Mouse (Mus musculus) CH12.LX (cell line): Measurements from ENCODE around the gene Sv2b. TPM values are rescaled to one million over a fixed set of nuclear protein-coding genes. Genes with fewer than 3 reads are reported as not detected.

Experiments
- DNase-seq: peaks from one replicate; pipeline ENCODE4 v3.0.0-alpha.2; 2013; ENCODE audit errors: extremely low read depth
- H3K27ac ChIP-seq: 2 replicates; pipeline ENCODE4 v1.5.1; 2012; ENCODE audit warnings: low read depth, mild to moderate bottlenecking, control low read depth, moderate library complexity; ENCODE audit not compliant: insufficient read depth
- H3K27me3 ChIP-seq: replicated peaks from 2 replicates; pipeline ENCODE3; 2012; ENCODE audit warnings: inconsistent platforms
- H3K36me3 ChIP-seq, 2 experiments: replicated peaks in 1 of 2; 2 replicates each; pipeline versions ENCODE3 to v1.6.1; 2012; ENCODE audit warnings: inconsistent platforms in 1 of 2, low read length in 1 of 2, mild to moderate bottlenecking in 1 of 2, mixed read lengths in 1 of 2, moderate library complexity in 1 of 2; ENCODE audit not compliant: control insufficient read depth in 1 of 2, insufficient read depth in 1 of 2
- H3K4me1 ChIP-seq, 2 experiments: 2 replicates each; pipeline ENCODE4 v1.6.1; 2012; ENCODE audit warnings: inconsistent platforms in 1 of 2, moderate library complexity in 1 of 2; ENCODE audit not compliant: insufficient read depth in 2 of 2, control insufficient read depth in 1 of 2
- H3K4me2 ChIP-seq: 2 replicates; pipeline ENCODE4 v1.6.1; 2012; ENCODE audit warnings: low read depth, mild to moderate bottlenecking, control low read depth; ENCODE audit not compliant: poor library complexity, insufficient read depth, severe bottlenecking
- H3K4me3 ChIP-seq, 3 experiments: fragments of 150-350 bp in 1 of 3; sonication (generic) in 1 of 3; replicated peaks in 1 of 3; 2 replicates each; pipeline versions ENCODE3 to v1.5.1; 2011 to 2012; ENCODE audit warnings: low read depth in 2 of 3, low read length in 2 of 3, mild to moderate bottlenecking in 2 of 3, moderate library complexity in 2 of 3, control low read depth in 1 of 3, improper control_type of control experiment in 1 of 3, inconsistent platforms in 1 of 3, mixed read lengths in 1 of 3; ENCODE audit not compliant: poor library complexity in 1 of 3
- H3K79me2 ChIP-seq: replicated peaks from 2 replicates; pipeline ENCODE4 v1.6.1; 2012; ENCODE audit warnings: mild to moderate bottlenecking, moderate library complexity; ENCODE audit not compliant: control insufficient read depth, poor library complexity, insufficient read depth, severe bottlenecking; ENCODE audit errors: extremely low read depth
- H3K9ac ChIP-seq: 2 replicates; pipeline ENCODE4 v1.6.1; 2012; ENCODE audit warnings: low read depth, mild to moderate bottlenecking, control low read depth, moderate library complexity; ENCODE audit not compliant: insufficient read depth
- H3K9me3 ChIP-seq: replicated peaks from 2 replicates; pipeline ENCODE3; 2012; ENCODE audit warnings: low read length, inconsistent platforms, mixed read lengths
- CHD2 ChIP-seq: IDR thresholded peaks from 2 replicates; pipeline ENCODE4 v1.6.1; 2011; ENCODE audit warnings: low read length, improper control_type of control experiment
- CTCF ChIP-seq, 2 experiments: IDR thresholded peaks in 1 of 2; conservative IDR thresholded peaks in 1 of 2; 2 replicates each; pipeline ENCODE4 v1.5.1; 2011 to 2012; ENCODE audit warnings: low read depth in 2 of 2, low read length in 2 of 2, improper control_type of control experiment in 1 of 2, inconsistent platforms in 1 of 2, mild to moderate bottlenecking in 1 of 2, moderate library complexity in 1 of 2
- HCFC1 ChIP-seq: IDR thresholded peaks from 2 replicates; pipeline ENCODE4 v1.6.1; 2012; ENCODE audit warnings: low read depth, mild to moderate bottlenecking, inconsistent platforms, low read length, improper control_type of control experiment
- JUN ChIP-seq: IDR thresholded peaks from 2 replicates; pipeline ENCODE4 v1.6.1; 2011; ENCODE audit warnings: low read depth, mild to moderate bottlenecking, low read length, improper control_type of control experiment, moderate library complexity; ENCODE audit not compliant: insufficient read depth
- KAT2A ChIP-seq: IDR thresholded peaks from 2 replicates; pipeline ENCODE4 v1.6.1; 2012; ENCODE audit warnings: low read length, improper control_type of control experiment, inconsistent platforms; ENCODE audit not compliant: insufficient replicate concordance
- MAFK ChIP-seq: IDR thresholded peaks from 2 replicates; pipeline ENCODE4 v1.6.1; 2011; ENCODE audit warnings: low read length, improper control_type of control experiment; ENCODE audit not compliant: insufficient replicate concordance
- MAX ChIP-seq: IDR thresholded peaks from 2 replicates; pipeline ENCODE4 v1.6.1; 2011; ENCODE audit warnings: low read length, improper control_type of control experiment
- MAZ ChIP-seq: IDR thresholded peaks from 2 replicates; pipeline ENCODE4 v1.6.1; 2012; ENCODE audit warnings: low read depth, mild to moderate bottlenecking, inconsistent platforms, low read length, improper control_type of control experiment, moderate library complexity
- MYC ChIP-seq: IDR thresholded peaks from 2 replicates; pipeline ENCODE4 v1.6.1; 2011; ENCODE audit warnings: low read depth, mild to moderate bottlenecking, improper control_type of control experiment, low read length
- NELFE ChIP-seq: IDR thresholded peaks from 2 replicates; pipeline ENCODE4 v1.6.1; 2011; ENCODE audit warnings: low read depth, low read length, improper control_type of control experiment
- RAD21 ChIP-seq: IDR thresholded peaks from 2 replicates; pipeline ENCODE4 v1.6.1; 2011; ENCODE audit warnings: low read depth, mild to moderate bottlenecking, low read length, improper control_type of control experiment, moderate library complexity
- USF1 ChIP-seq: IDR thresholded peaks from 2 replicates; pipeline ENCODE4 v1.6.1; 2014; ENCODE audit warnings: low read depth, mild to moderate bottlenecking, inconsistent platforms, low read length, improper control_type of control experiment
- ZKSCAN1 ChIP-seq: IDR thresholded peaks from 2 replicates; pipeline ENCODE4 v1.6.1; 2012; ENCODE audit warnings: low read depth, inconsistent platforms, low read length, improper control_type of control experiment, borderline replicate concordance
- dilution Hi-C: fragments of 300-500 bp; cut with MboI; formaldehyde crosslinking; loops from 2 replicates; pipeline ENCODE4 v1.14.3; 2020; ENCODE audit warnings: low sequenced_read_pairs; ENCODE audit not compliant: extremely low pct_unique_long_range_greater_than_20kb, extremely low pct_ligation_motif_present
- in situ Hi-C: fragments of 300-500 bp; cut with MboI; formaldehyde crosslinking; loops from 3 replicates; pipeline ENCODE4 v1.14.3; 2019; ENCODE audit warnings: low sequenced_read_pairs, low pct_ligation_motif_present, low pct_unique_long_range_greater_than_20kb, mixed read lengths
- polyA plus RNA-seq: library from polyadenylated mRNA; unstranded; fragments of >175 nt; gene quantifications from 2 replicates; pipeline ENCODE4 v1.2.1, GENCODE M21; 2012; ENCODE audit warnings: low read depth; ENCODE audit not compliant: insufficient read length
- total RNA-seq, 2 experiments: library from RNA; depleted of rRNA; stranded (reverse); fragments of 300-350 nt in 1 of 2; fragments of >200 nt in 1 of 2; gene quantifications; 2 replicates each; pipeline ENCODE4 v1.2.3; 2012 to 2014

Gene Sv2b
- total and polyA plus RNA-seq, 3 experiments, result 0.04 TPM; not detected in 2

DNA sequence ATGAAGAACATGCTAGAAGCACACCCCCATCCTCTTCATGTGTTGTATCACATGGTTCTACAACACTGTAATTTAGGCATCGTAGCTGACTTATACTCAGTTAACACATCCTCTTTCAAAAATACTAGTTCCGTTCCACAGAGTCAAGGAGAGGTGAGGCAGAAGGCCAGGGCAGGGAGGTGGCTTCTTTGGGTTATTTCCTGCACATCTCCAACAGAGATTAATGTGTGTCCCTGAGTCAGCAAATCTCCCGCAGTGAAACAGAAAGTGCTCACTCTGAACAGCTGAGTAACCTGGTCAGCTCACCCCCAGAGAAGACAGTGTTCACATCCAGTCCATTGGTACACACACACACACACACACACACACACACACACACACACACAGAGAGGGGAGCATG lies 118.9 kb downstream of the Sv2b start:
- H3K4me3 ChIP-seq, result no peak overlapping the region
- no peaks in the 10 kb centered on the region for H3K9me3 ChIP-seq
- H3K79me2 ChIP-seq, result no peaks in the 10 kb centered on the region
- no peak overlapping the region for H3K9ac ChIP-seq
- no peaks in the 10 kb centered on the region for H3K27me3 ChIP-seq
- peak overlapping the region; percentile 32; the same call in 1 of the 2 replicates for H3K4me2 ChIP-seq
- no peaks in the 10 kb centered on the region for H3K36me3 ChIP-seq
- peak; percentile 84 for TF ChIP-seq MAFK
- no peak for TF ChIP-seq RAD21
- no peak for DNase-seq
- dilution Hi-C loops, result no loop called here
- peaks cover 3 to 6% of the 10 kb centered on the region in 2 experiments; a peak in 3 of 4 replicates for H3K4me1 ChIP-seq
- in situ Hi-C loops, result no loop called here
- H3K27ac ChIP-seq, result no peak overlapping the region

GRCm38 (mm10) chr7:75175042-75175441 lies 134.0 kb downstream of the Sv2b start:
- no peak overlapping the region for H3K27ac ChIP-seq
- dilution Hi-C loops, result no loop called here
- TF ChIP-seq MAZ, result no peak
- TF ChIP-seq MAX, result no peak
- TF ChIP-seq CHD2, result no peak
- TF ChIP-seq ZKSCAN1, result no peak
- no peak for TF ChIP-seq KAT2A
- no peak for TF ChIP-seq JUN

DNA sequence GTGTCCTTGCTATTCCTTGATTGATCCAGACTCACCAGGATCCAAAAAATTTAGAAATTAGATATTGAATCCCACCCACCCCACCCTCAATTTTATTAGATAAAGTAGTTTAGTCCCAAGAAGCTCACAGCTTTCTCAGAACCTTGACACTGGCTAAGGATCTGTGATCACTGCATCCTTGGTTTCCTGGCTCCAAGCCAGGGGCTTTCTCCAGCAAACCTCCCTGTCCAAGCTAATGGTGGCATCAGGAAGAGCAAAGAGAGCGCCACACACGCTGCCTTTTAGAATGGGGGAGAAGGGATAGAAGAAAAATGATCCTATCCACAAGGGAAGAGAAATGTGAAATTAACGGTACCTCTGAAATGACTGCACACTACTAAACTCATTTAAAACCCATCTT lies 141.6 kb downstream of the Sv2b start:
- in situ Hi-C loops, result no loop called here
- Histone ChIP-seq H3K9me3 (no peaks in the 10 kb centered on the region), H3K79me2 (no peaks in the 10 kb centered on the region), H3K36me3 (no peaks in the 10 kb centered on the region), H3K27ac (no peak overlapping the region), H3K4me3 (no peak overlapping the region), H3K4me2 (no peak overlapping the region), H3K27me3 (no peaks in the 10 kb centered on the region), H3K4me1 (no peaks in the 10 kb centered on the region), H3K9ac (no peak overlapping the region)
- dilution Hi-C loops, result no loop called here
- no peak for DNase-seq
- TF ChIP-seq HCFC1 (no peak), NELFE (no peak), JUN (no peak), USF1 (no peak), MYC (no peak), CTCF (conservative IDR thresholded peaks at IDR 0.05 in 1 of 2, IDR thresholded peaks at IDR 0.05 in 1 of 2; ENCODE audit: low read depth in 2 of 2, low read length in 2 of 2) (no peak)

More at GRCm38 (mm10) chr7:75175042-75175441, 134.0 kb downstream of the Sv2b start:
- H3K9ac ChIP-seq, result no peak overlapping the region
- in situ Hi-C loops, result no loop called here
- H3K4me3 ChIP-seq, result no peak overlapping the region
- H3K4me2 ChIP-seq, result no peak overlapping the region
- H3K27me3 ChIP-seq, result no peaks in the 10 kb centered on the region
- H3K79me2 ChIP-seq, result no peaks in the 10 kb centered on the region
- H3K4me1 ChIP-seq, result no peaks in the 10 kb centered on the region
- no peaks in the 10 kb centered on the region for H3K36me3 ChIP-seq
- no peak for DNase-seq
- H3K9me3 ChIP-seq, result no peaks in the 10 kb centered on the region
